Mouse (Mus musculus) liver, adult 2 months (tissue): ENCODE measurements around the gene Trim69. TPM values are rescaled to one million over a fixed set of nuclear protein-coding genes. Genes with fewer than 3 reads are reported as not detected.

Experiments used
- DNase-seq: peaks from one replicate; pipeline ENCODE4 v3.0.0-alpha.2; 2011; ENCODE audit warnings: low read depth, low spot score; ENCODE audit errors: extremely low read depth
- H3K27ac ChIP-seq: fragments of 200-500 bp; replicated peaks from 2 replicates; pipeline ENCODE4 v1.5.1; 2012; ENCODE audit warnings: low read depth, mild to moderate bottlenecking, control low read depth, inconsistent platforms, low read length; ENCODE audit not compliant: insufficient read depth
- H3K27me3 ChIP-seq: fragments of 200-500 bp; 2 replicates; pipeline ENCODE4 v1.6.1; 2012; ENCODE audit warnings: mild to moderate bottlenecking, moderate library complexity, low read length, inconsistent platforms; ENCODE audit not compliant: control insufficient read depth, insufficient read depth
- H3K36me3 ChIP-seq: fragments of 200-500 bp; 2 replicates; pipeline ENCODE4 v1.6.1; 2012; ENCODE audit warnings: low read length, inconsistent platforms; ENCODE audit not compliant: control insufficient read depth, insufficient read depth
- H3K4me1 ChIP-seq: fragments of 200-500 bp; 2 replicates; pipeline ENCODE4 v1.6.1; 2011; ENCODE audit warnings: low read length; ENCODE audit not compliant: control insufficient read depth, insufficient read depth
- H3K4me3 ChIP-seq: fragments of 200-500 bp; 2 replicates; pipeline ENCODE4 v1.5.1; 2011; ENCODE audit warnings: low read depth, mild to moderate bottlenecking, control low read depth, low read length, moderate library complexity; ENCODE audit not compliant: insufficient read depth
- H3K79me2 ChIP-seq: fragments of 200-500 bp; 2 replicates; pipeline ENCODE4 v1.6.1; 2012; ENCODE audit warnings: inconsistent platforms, mild to moderate bottlenecking, low read length, moderate library complexity; ENCODE audit not compliant: control insufficient read depth, insufficient read depth
- H3K9ac ChIP-seq: fragments of 200-500 bp; 2 replicates; pipeline ENCODE4 v1.6.1; 2012; ENCODE audit warnings: low read depth, mild to moderate bottlenecking, control low read depth, inconsistent platforms, low read length
- CTCF ChIP-seq: fragments of 200-500 bp; IDR thresholded peaks from 2 replicates; pipeline ENCODE4 v1.5.1; 2011; ENCODE audit warnings: low read depth, low read length, control low read depth
- POLR2A ChIP-seq: fragments of 200-500 bp; IDR thresholded peaks from 2 replicates; pipeline ENCODE4 v1.6.1; 2011; ENCODE audit warnings: low read length, control low read depth; ENCODE audit not compliant: insufficient read depth; ENCODE audit errors: extremely low read depth
- WGBS: fragments of 180-500 bp; shearing (Covaris S2); methylation state at CpG from one replicate; pipeline ENCODE4 v1.1.7; 2018; 5-methylcytosine and 5-hydroxymethylcytosine counted together
- polyA plus RNA-seq: library from polyadenylated mRNA; depleted of rRNA; stranded (reverse); fragments of >200 nt; gene quantifications from 2 replicates; pipeline ENCODE4 v1.2.3, GENCODE M21; 2012
- total RNA-seq: library from RNA; depleted of rRNA; stranded (reverse); fragments of >200 nt; gene quantifications from 2 replicates; pipeline ENCODE4 v1.2.3, GENCODE M21; 2014

Trim69 gene
- total and polyA plus RNA-seq, 2 experiments = 0.07 to 0.09 TPM

DNA sequence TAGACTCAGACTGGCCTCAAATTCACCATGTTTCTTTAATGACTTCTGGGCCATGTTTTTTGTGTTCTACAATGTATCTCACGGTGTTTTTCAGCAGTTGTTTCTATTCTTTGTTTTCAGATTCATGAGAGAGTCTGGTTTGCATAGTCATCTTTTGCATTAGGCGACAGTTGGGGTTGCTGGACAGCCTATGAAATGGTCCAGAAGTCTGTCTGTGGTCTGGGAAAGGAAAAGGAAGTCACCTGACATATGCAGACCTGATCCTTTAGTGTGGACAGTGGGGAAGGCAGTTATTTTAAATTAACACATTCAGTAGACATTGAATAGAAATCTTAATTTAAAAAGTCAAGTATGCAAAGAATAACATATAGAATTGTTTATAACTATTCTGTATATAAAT, 2.0 kb downstream of the Trim69 start:
- Histone ChIP-seq H3K9ac (no peak overlapping the region), H3K79me2 (no peaks in the 10 kb centered on the region), H3K27me3 (no peaks in the 10 kb centered on the region), H3K36me3 (no peaks in the 10 kb centered on the region), H3K27ac (no peak overlapping the region), H3K4me3 (no peak overlapping the region), H3K4me1 (peaks cover 6% of the 10 kb centered on the region)
- no peak for DNase-seq
- WGBS = 87% methylated on average over 2 of the region's 2 CpGs
- TF ChIP-seq POLR2A (no peak), CTCF (no peak)

DNA sequence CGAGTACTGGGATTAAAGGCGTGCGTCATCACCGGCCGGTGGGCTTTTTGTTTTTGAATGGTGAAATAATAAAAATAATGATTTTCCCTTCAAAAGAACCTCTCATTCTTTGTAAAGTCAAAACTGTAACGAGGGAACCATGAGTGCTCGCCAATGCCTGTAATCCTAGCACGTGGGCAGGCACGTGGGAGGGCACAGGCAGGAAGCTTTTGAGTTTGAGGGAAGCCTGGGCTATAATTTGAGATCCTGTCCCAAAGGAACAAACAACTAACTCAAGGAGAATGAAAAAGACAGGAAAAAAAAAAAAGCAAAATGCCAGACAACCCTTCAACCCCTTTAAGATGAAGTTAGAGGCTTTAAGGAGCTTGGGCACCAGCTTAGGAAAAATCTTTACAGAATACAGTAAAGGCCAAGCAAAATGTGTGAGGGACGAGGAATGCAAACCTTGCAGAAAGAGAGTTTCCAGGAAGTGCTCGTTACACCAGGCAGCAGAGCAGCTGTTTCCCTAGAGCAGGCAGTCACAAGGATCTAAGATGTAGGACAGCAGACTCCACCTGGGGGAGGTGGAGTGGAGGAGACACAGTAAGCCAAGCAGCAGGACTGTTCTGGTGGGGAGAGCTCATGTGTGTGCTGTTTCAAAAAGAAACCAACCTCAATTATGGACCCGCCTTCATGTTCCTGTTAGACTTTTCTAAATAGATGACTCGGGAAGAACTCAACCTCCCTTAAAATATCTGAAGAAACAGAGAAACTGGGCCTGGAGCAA, 3.1 kb downstream of the Trim69 start:
- WGBS = 76% methylated on average over 13 of the region's 13 CpGs
- H3K4me1 ChIP-seq = peaks cover 2% of the 10 kb centered on the region
- H3K79me2 ChIP-seq = no peaks in the 10 kb centered on the region
- no peaks in the 10 kb centered on the region for H3K36me3 ChIP-seq
- no peak for DNase-seq
- peak overlapping the region; percentile 59 for H3K27ac ChIP-seq
- H3K9ac ChIP-seq = 0 out of 2 replicates have a peak overlapping the region, but pooled peaks have one; percentile 22
- TF ChIP-seq POLR2A = no peak
- no peak for TF ChIP-seq CTCF
- no peak overlapping the region for H3K4me3 ChIP-seq
- no peaks in the 10 kb centered on the region for H3K27me3 ChIP-seq

- no peak overlapping the region for H3K4me3 ChIP-seq
- TF ChIP-seq CTCF (no peak), POLR2A (no peak)
- no peaks in the 10 kb centered on the region for H3K36me3 ChIP-seq
- 84% methylated on average over 11 of the region's 11 CpGs for WGBS
- H3K79me2 ChIP-seq = no peaks in the 10 kb centered on the region
- H3K27ac ChIP-seq = peak overlapping the region; percentile 59
- no peaks in the 10 kb centered on the region for H3K4me1 ChIP-seq
- 0 out of 2 replicates have a peak overlapping the region, but pooled peaks have one; percentile 22 for H3K9ac ChIP-seq
- H3K27me3 ChIP-seq = no peaks in the 10 kb centered on the region
- DNase-seq = no peak
Observed at GRCm38 (mm10) chr2:122164293-122164692, 3.8 kb downstream of the Trim69 start.

DNA sequence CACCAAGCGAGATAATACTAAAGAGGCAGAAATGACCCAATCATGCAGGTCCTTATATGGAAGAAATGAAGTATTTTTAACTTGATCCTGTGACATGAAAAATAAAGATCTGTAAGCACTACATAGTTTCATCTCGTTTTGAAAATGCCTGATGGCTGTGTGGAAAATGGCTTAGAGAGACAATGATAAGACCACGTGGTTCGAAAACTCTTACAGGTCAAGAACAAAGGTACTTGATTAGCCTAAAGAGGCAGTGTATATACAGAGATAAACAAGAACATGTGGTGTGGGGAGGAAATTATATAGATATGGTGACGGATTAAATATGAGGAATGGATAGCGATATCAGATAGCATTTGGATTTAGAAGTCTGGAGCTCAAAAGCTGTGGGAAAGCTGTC, 10.8 kb downstream of the Trim69 start:
- no peak overlapping the region for H3K9ac ChIP-seq
- no peak overlapping the region for H3K4me3 ChIP-seq
- no peaks in the 10 kb centered on the region for H3K79me2 ChIP-seq
- no peak overlapping the region for H3K27ac ChIP-seq
- H3K36me3 ChIP-seq = no peaks in the 10 kb centered on the region
- H3K27me3 ChIP-seq = no peaks in the 10 kb centered on the region
- no peak for DNase-seq
- TF ChIP-seq POLR2A = no peak
- TF ChIP-seq CTCF = no peak
- H3K4me1 ChIP-seq = no peaks in the 10 kb centered on the region
- 84% methylated on average over 6 of the region's 6 CpGs for WGBS

GRCm38 (mm10) chr2:122172188-122172587, 11.7 kb downstream of the Trim69 start:
- no peak for TF ChIP-seq POLR2A
- TF ChIP-seq CTCF = no peak
- WGBS = 86% methylated on average over 2 of the region's 2 CpGs
- no peaks in the 10 kb centered on the region for H3K4me1 ChIP-seq

More at GRCm38 (mm10) chr2:122172188-122172587, 11.7 kb downstream of the Trim69 start:
- Histone ChIP-seq H3K4me3 (no peak overlapping the region), H3K27ac (no peak overlapping the region), H3K36me3 (no peaks in the 10 kb centered on the region), H3K9ac (no peak overlapping the region), H3K27me3 (no peaks in the 10 kb centered on the region), H3K79me2 (no peaks in the 10 kb centered on the region)
- DNase-seq = no peak
